Comparison of ENCODE assay signal across 36 mouse cellular contexts in the genomic region with DNA sequence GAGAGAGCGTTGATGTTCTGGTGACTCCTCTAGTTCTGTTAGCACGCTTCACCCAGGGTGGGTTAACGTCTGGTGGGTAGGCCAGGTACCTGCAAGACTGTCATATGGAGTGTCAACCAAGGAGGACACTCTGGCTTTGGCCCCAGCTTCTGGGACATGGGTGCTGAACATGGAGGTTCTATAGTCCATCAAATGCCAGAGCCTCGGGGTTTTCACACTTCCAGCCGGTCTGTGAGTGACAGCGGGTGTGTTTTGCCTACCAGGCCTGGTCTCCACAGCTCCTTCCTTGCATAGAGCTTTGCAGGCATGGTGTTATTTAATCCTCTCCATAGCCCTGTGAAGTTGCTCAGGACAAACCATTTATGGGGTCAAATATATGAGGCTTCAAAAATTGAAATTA. TPM values are rescaled to one million over a fixed set of nuclear protein-coding genes. Genes with fewer than 3 reads are reported as not detected.
"Had no signal": no experiment of that assay in that cellular context is flagged by ENCODE, and none has a peak within 500 bp of the region (broad histone marks: within the 10 kb centered on the region; RNA-seq: fewer than 3 reads in every experiment).

No protein-coding gene starts in this region.

- H3K27ac ChIP-seq: embryonic facial prominence, embryonic 10.5 days; embryonic facial prominence, embryonic 12.5 days; embryonic facial prominence, embryonic 13.5 days; embryonic facial prominence, embryonic 15.5 days; forebrain, embryonic 10.5 days; forebrain, embryonic 12.5 days; forebrain, embryonic 13.5 days; forebrain, embryonic 15.5 days; gastrocnemius, adult 2 months; heart, adult 2 months had no signal

- H3K4me2 ChIP-seq: embryonic facial prominence, embryonic 12.5 days; embryonic facial prominence, embryonic 13.5 days; embryonic facial prominence, embryonic 15.5 days; forebrain, embryonic 12.5 days; forebrain, embryonic 13.5 days; forebrain, embryonic 15.5 days had no signal

- H3K9ac ChIP-seq: embryonic facial prominence, embryonic 12.5 days; embryonic facial prominence, embryonic 13.5 days; embryonic facial prominence, embryonic 15.5 days; forebrain, embryonic 12.5 days; forebrain, embryonic 13.5 days; forebrain, embryonic 15.5 days; forebrain, postnatal 0 days had no signal

- H3K9me3 ChIP-seq: embryonic facial prominence, embryonic 10.5 days; embryonic facial prominence, embryonic 12.5 days; embryonic facial prominence, embryonic 13.5 days; embryonic facial prominence, embryonic 15.5 days; forebrain, embryonic 10.5 days; forebrain, embryonic 12.5 days; forebrain, embryonic 13.5 days; forebrain, embryonic 15.5 days had no signal

- H3K4me3 ChIP-seq: embryonic facial prominence, embryonic 10.5 days; embryonic facial prominence, embryonic 12.5 days; embryonic facial prominence, embryonic 13.5 days; embryonic facial prominence, embryonic 15.5 days; erythroblast, embryonic 14.5 days; forebrain, embryonic 10.5 days; forebrain, embryonic 12.5 days; forebrain, embryonic 13.5 days; forebrain, embryonic 15.5 days; gastrocnemius, adult 2 months; heart, adult 2 months had no signal

- H3K27me3 ChIP-seq: embryonic facial prominence, embryonic 12.5 days; embryonic facial prominence, embryonic 13.5 days; embryonic facial prominence, embryonic 15.5 days; forebrain, embryonic 12.5 days; forebrain, embryonic 13.5 days; forebrain, embryonic 15.5 days had no signal

- DNase-seq: cerebellum, adult 2 months; cerebellum, adult 8-10 months; cerebellum, adult 9-10 months; cerebellum, adult 9-11 months; cerebellum, postnatal 10 days; cerebellum, postnatal 14 days; cerebellum, postnatal 25 days; cerebellum, postnatal 36 days; embryo, embryonic 11 days; forebrain, postnatal 0 days; gastrocnemius, adult 2 months; gastrocnemius, postnatal 10 days; gastrocnemius, postnatal 14 days; gastrocnemius, postnatal 25 days; gastrocnemius, postnatal 36 days; heart, adult 18-20 months; heart, adult 2 months had no signal

- ATAC-seq: forebrain, embryonic 13.5 days; forebrain, embryonic 14.5 days; forebrain, embryonic 15.5 days; forebrain, embryonic 16.5 days; forebrain, postnatal 0 days had no signal

RNA-seq across cellular contexts. Expression of a gene that starts 55.4 kb away (rescaled TPM):
- total RNA-seq: common myeloid progenitor, adult 5-6 weeks; forebrain, postnatal 0 days; gastrocnemius, postnatal 10 days; gastrocnemius, postnatal 25 days; gastrocnemius, postnatal 4 days; granulocyte monocyte progenitor cell, adult 5-6 weeks; heart, adult 18-20 months; heart, adult 8-10 months had no signal
- polyA plus RNA-seq: embryonic facial prominence, embryonic 11.5 days; embryonic facial prominence, embryonic 14.5 days; embryonic facial prominence, embryonic 15.5 days; erythroblast, embryonic 14.5 days; forebrain, embryonic 10.5 days; forebrain, embryonic 11.5 days; gonadal fat pad, adult 2 months; heart, adult 2 months had no signal
